Mouse (Mus musculus) brain, embryonic 14.5 days (tissue): ENCODE measurements at regions not wholly inside any gene's neighbourhood (a gene's known extent, or its start where the extent isn't known, plus 50 kb on each side); places are given as distances from the start of the nearest gene placed in this dataset.

Experiments used
- CTCF ChIP-seq: fragments of 200-500 bp; IDR thresholded peaks from 2 replicates; pipeline ENCODE4 v1.5.1; 2012; ENCODE audit warnings: inconsistent platforms, mild to moderate bottlenecking, moderate library complexity, borderline replicate concordance; ENCODE audit not compliant: insufficient read depth, insufficient read length; ENCODE audit errors: extremely low read depth
- POLR2A ChIP-seq: fragments of 200-500 bp; IDR thresholded peaks from 2 replicates; pipeline ENCODE4 v1.6.1; 2012; ENCODE audit warnings: mild to moderate bottlenecking, inconsistent platforms, borderline replicate concordance; ENCODE audit not compliant: poor library complexity, insufficient read depth, insufficient read length, severe bottlenecking; ENCODE audit errors: extremely low read depth

- no peak for TF ChIP-seq CTCF
- TF ChIP-seq POLR2A: no peak
Observed at GRCm38 (mm10) chr10:14845058-14845457, 127.0 kb upstream of the Gje1 start.
